Mouse (Mus musculus): ENCODE measurements around the gene Psg25. TPM values are rescaled to one million over a fixed set of nuclear protein-coding genes. Genes with fewer than 3 reads are reported as not detected.
"Not testable (repeated sequence)": the region's sequence is repeated elsewhere in the genome, so short reads cannot be mapped to it uniquely, and the experiment has no call there.

Psg25 gene
- polyA plus RNA-seq (2012; rRNA removed) = not detected in 2 replicates

- H3K27me3 ChIP-seq (ENCODE audit: control insufficient read depth, insufficient read depth, low read length) = no peaks in the 10 kb centered on the region
- H3K4me3 ChIP-seq (ENCODE audit: extremely low read depth, insufficient read depth, insufficient read length) = no peak within 1 kb of the TSS
- TF ChIP-seq CTCF (IDR thresholded peaks at IDR 0.05; ENCODE audit: extremely low read depth, insufficient read depth, insufficient read length, insufficient replicate concordance) (no peak), POLR2A (IDR thresholded peaks at IDR 0.05; ENCODE audit: low read depth, low read length) (no peak)
- WGBS = 90% methylated on average over 1 of the region's 1 CpGs
- no peaks in the 10 kb centered on the region for H3K4me1 ChIP-seq (ENCODE audit: control insufficient read depth, insufficient read depth, insufficient read length)
- DNase-seq (ENCODE audit: low read depth in 1 of 2, low spot score in 2 of 2) = no peak
- H3K36me3 ChIP-seq (ENCODE audit: control insufficient read depth, insufficient read depth, low read length) = no peaks in the 10 kb centered on the region
- H3K27ac ChIP-seq (ENCODE audit: insufficient read depth, low read length) = no peak within 1 kb of the TSS
These were observed at the start of gene Psg25 for GRCm38 (mm10) chr7:18532169-18532568. Psg25 (minus strand) TSS chr7:18532269.

- TF ChIP-seq CTCF (IDR thresholded peaks at IDR 0.05; ENCODE audit: extremely low read depth, insufficient read depth, insufficient read length, insufficient replicate concordance) = no peak
- no peak for TF ChIP-seq POLR2A (IDR thresholded peaks at IDR 0.05; ENCODE audit: low read depth, low read length)
- Histone ChIP-seq H3K4me3 (ENCODE audit: extremely low read depth, insufficient read depth, insufficient read length) (no peak within 1 kb of the TSS), H3K36me3 (ENCODE audit: control insufficient read depth, insufficient read depth, low read length) (no peaks in the 10 kb centered on the region), H3K27ac (ENCODE audit: insufficient read depth, low read length) (no peak within 1 kb of the TSS), H3K4me1 (ENCODE audit: control insufficient read depth, insufficient read depth, insufficient read length) (no peaks in the 10 kb centered on the region), H3K27me3 (ENCODE audit: control insufficient read depth, insufficient read depth, low read length) (no peaks in the 10 kb centered on the region)
- DNase-seq (ENCODE audit: low read depth in 1 of 2, low spot score in 2 of 2) = no peak
- 88% methylated on average over 3 of the region's 3 CpGs for WGBS
These were observed 35.1 kb upstream of the Psg25 start, which contains the start of gene Psg27 for GRCm38 (mm10) chr7:18567205-18567604. Psg27 (minus strand) TSS chr7:18567305.

- no peaks in the 10 kb centered on the region for H3K4me1 ChIP-seq (ENCODE audit: control insufficient read depth, insufficient read depth, insufficient read length)
- no peak for DNase-seq (ENCODE audit: low read depth in 1 of 2, low spot score in 2 of 2)
- H3K27ac ChIP-seq (ENCODE audit: insufficient read depth, low read length) = no peak overlapping the region
- TF ChIP-seq POLR2A (IDR thresholded peaks at IDR 0.05; ENCODE audit: low read depth, low read length) (no peak), CTCF (IDR thresholded peaks at IDR 0.05; ENCODE audit: extremely low read depth, insufficient read depth, insufficient read length, insufficient replicate concordance) (no peak)
- H3K27me3 ChIP-seq (ENCODE audit: control insufficient read depth, insufficient read depth, low read length) = no peaks in the 10 kb centered on the region
- no peak overlapping the region for H3K4me3 ChIP-seq (ENCODE audit: extremely low read depth, insufficient read depth, insufficient read length)
- H3K36me3 ChIP-seq (ENCODE audit: control insufficient read depth, insufficient read depth, low read length) = no peaks in the 10 kb centered on the region
These were observed 27.8 kb upstream of the Psg25 start for GRCm38 (mm10) chr7:18559850-18560249.

- WGBS = 77% methylated on average over 3 of the region's 3 CpGs
- H3K27ac ChIP-seq (ENCODE audit: insufficient read depth, low read length); H3K4me1 ChIP-seq (ENCODE audit: control insufficient read depth, insufficient read depth, insufficient read length); H3K4me3 ChIP-seq (ENCODE audit: extremely low read depth, insufficient read depth, insufficient read length); H3K36me3 ChIP-seq (ENCODE audit: control insufficient read depth, insufficient read depth, low read length); DNase-seq (ENCODE audit: low read depth in 1 of 2, low spot score in 2 of 2); H3K27me3 ChIP-seq (ENCODE audit: control insufficient read depth, insufficient read depth, low read length): not testable (repeated sequence)
These were observed 23.7 kb upstream of the Psg25 start for GRCm38 (mm10) chr7:18555751-18556150.

DNA sequence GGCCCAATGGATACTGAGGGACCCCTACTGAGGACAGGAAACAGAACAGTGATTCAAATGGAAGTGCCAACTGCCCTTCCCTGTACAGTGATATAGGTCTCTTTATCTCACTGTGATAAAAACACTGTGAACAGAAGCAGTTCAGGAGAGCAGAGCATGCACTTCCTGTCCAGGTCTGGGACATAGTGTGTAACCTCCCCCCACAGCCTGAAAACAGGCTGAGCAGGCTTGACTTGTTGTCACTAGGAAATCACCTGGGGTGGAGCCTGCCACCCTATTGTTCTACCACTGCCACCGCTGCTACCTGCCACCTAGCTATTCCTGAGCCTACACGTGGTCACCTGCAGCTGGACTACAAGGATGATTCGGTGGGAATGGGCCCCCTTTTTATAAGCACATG, 1.4 kb upstream of the Psg25 start:
- H3K27me3 ChIP-seq (ENCODE audit: control insufficient read depth, insufficient read depth, low read length) = no peaks in the 10 kb centered on the region
- WGBS = 62% methylated on average over 3 of the region's 3 CpGs
- TF ChIP-seq POLR2A (IDR thresholded peaks at IDR 0.05; ENCODE audit: low read depth, low read length) (no peak), CTCF (IDR thresholded peaks at IDR 0.05; ENCODE audit: extremely low read depth, insufficient read depth, insufficient read length, insufficient replicate concordance) (no peak)
- H3K4me3 ChIP-seq (ENCODE audit: extremely low read depth, insufficient read depth, insufficient read length) = no peak overlapping the region
- no peaks in the 10 kb centered on the region for H3K36me3 ChIP-seq (ENCODE audit: control insufficient read depth, insufficient read depth, low read length)
- no peak for DNase-seq (ENCODE audit: low read depth in 1 of 2, low spot score in 2 of 2)
- H3K4me1 ChIP-seq (ENCODE audit: control insufficient read depth, insufficient read depth, insufficient read length) = no peaks in the 10 kb centered on the region
- H3K27ac ChIP-seq (ENCODE audit: insufficient read depth, low read length) = no peak overlapping the region

DNA sequence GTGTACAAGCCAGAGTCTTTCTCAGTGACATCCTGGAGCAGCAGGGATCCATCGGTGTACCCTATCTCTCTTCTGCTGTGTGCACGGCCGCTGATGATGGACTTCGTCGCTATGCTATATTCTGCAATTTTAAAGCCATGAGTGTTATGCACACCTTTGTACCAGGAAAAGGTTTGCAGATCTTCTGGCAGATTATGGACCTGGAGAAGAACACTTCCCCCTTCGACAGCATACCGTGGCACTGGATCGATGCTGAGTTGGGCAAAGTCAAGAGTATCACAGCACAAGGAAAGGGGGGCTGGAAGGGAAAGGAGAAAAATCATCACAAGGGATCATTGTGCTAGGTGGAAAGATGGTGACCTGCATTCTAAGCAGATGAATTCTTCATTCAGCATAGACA, 7.4 kb downstream of the Psg25 start:
- 93% methylated on average over 8 of the region's 8 CpGs for WGBS
- DNase-seq (ENCODE audit: low read depth in 1 of 2, low spot score in 2 of 2) = no peak

DNA sequence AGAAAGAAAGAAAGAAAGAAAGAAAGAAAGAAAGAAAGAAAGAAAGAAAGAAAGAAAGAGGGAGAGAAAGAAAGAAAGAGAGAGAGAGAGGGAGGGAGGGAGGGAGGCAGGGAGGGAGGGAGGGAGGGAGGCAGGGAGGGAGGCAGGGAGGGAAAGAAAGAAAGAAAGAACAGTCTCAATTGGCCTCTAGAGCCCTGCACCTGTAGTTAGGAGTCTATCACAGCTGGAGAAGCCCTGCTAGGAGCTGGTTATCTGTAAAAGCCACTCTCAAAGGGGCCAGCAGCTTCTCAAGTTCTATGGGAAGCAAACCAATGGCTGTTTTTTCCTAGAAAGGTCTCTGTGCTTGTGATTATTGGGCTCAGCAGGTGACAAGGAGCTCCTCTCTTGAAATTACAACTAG, 19.2 kb downstream of the Psg25 start:
- not testable (repeated sequence) for H3K4me1 ChIP-seq (ENCODE audit: control insufficient read depth, insufficient read depth, insufficient read length); DNase-seq (ENCODE audit: low read depth in 1 of 2, low spot score in 2 of 2); H3K27ac ChIP-seq (ENCODE audit: insufficient read depth, low read length); H3K36me3 ChIP-seq (ENCODE audit: control insufficient read depth, insufficient read depth, low read length); H3K4me3 ChIP-seq (ENCODE audit: extremely low read depth, insufficient read depth, insufficient read length); H3K27me3 ChIP-seq (ENCODE audit: control insufficient read depth, insufficient read depth, low read length)

More for the DNA sequence above, 7.4 kb downstream of the Psg25 start:
- Histone ChIP-seq H3K27ac (ENCODE audit: insufficient read depth, low read length) (no peak overlapping the region), H3K36me3 (ENCODE audit: control insufficient read depth, insufficient read depth, low read length) (no peaks in the 10 kb centered on the region), H3K27me3 (ENCODE audit: control insufficient read depth, insufficient read depth, low read length) (no peaks in the 10 kb centered on the region), H3K4me3 (ENCODE audit: extremely low read depth, insufficient read depth, insufficient read length) (no peak overlapping the region), H3K4me1 (ENCODE audit: control insufficient read depth, insufficient read depth, insufficient read length) (no peaks in the 10 kb centered on the region)
- TF ChIP-seq POLR2A (IDR thresholded peaks at IDR 0.05; ENCODE audit: low read depth, low read length) = no peak
- no peak for TF ChIP-seq CTCF (IDR thresholded peaks at IDR 0.05; ENCODE audit: extremely low read depth, insufficient read depth, insufficient read length, insufficient replicate concordance)

GRCm38 (mm10) chr7:18512417-18512816, 19.7 kb downstream of the Psg25 start:
- not testable (repeated sequence) for H3K27me3 ChIP-seq (ENCODE audit: control insufficient read depth, insufficient read depth, low read length); DNase-seq (ENCODE audit: low read depth in 1 of 2, low spot score in 2 of 2); H3K4me3 ChIP-seq (ENCODE audit: extremely low read depth, insufficient read depth, insufficient read length); H3K36me3 ChIP-seq (ENCODE audit: control insufficient read depth, insufficient read depth, low read length); H3K4me1 ChIP-seq (ENCODE audit: control insufficient read depth, insufficient read depth, insufficient read length); H3K27ac ChIP-seq (ENCODE audit: insufficient read depth, low read length)
- WGBS = 62% methylated on average over 2 of the region's 2 CpGs
